Mouse (Mus musculus) heart, embryonic 10.5 days (tissue): ENCODE results near the gene Ttc33. TPM values are rescaled to one million over a fixed set of nuclear protein-coding genes. Genes with fewer than 3 reads are reported as not detected.

ENCODE experiments used
- DNase-seq: peaks from one replicate; pipeline ENCODE4 v3.0.0-alpha.2; 2017; ENCODE audit warnings: low spot score
- H3K27ac ChIP-seq: fragments of 300-500 bp; sonication (generic); 2 replicates; pipeline ENCODE4 v1.5.1; 2016; ENCODE audit warnings: mild to moderate bottlenecking
- H3K27me3 ChIP-seq: fragments of 300-500 bp; sonication (generic); 2 replicates; pipeline ENCODE4 v1.6.1; 2016; ENCODE audit warnings: mild to moderate bottlenecking; ENCODE audit not compliant: poor library complexity, insufficient read depth, severe bottlenecking
- H3K36me3 ChIP-seq: fragments of 300-500 bp; sonication (generic); 2 replicates; pipeline ENCODE4 v1.6.1; 2016; ENCODE audit warnings: mild to moderate bottlenecking, moderate library complexity
- H3K4me1 ChIP-seq: fragments of 300-500 bp; sonication (generic); 2 replicates; pipeline ENCODE4 v1.6.1; 2016; ENCODE audit warnings: mild to moderate bottlenecking
- H3K4me3 ChIP-seq: fragments of 300-500 bp; sonication (generic); 2 replicates; pipeline ENCODE4 v1.5.1; 2016; ENCODE audit warnings: mild to moderate bottlenecking, moderate library complexity
- H3K9me3 ChIP-seq: fragments of 300-500 bp; sonication (generic); 2 replicates; pipeline ENCODE4 v1.6.1; 2016; ENCODE audit warnings: mild to moderate bottlenecking, moderate library complexity
- WGBS: fragments of 180-500 bp; shearing (Covaris S2); methylation state at CpG from one replicate; pipeline ENCODE4 v1.1.7; 2016; 5-methylcytosine and 5-hydroxymethylcytosine counted together
- polyA plus RNA-seq: library from polyadenylated mRNA; unstranded; fragments of >200 nt; fragmentation: Nextera tagmentation; extraction: Ambion mirVana; gene quantifications from 2 replicates; pipeline ENCODE4 v1.2.1, GENCODE M21; 2016

Ttc33 gene
- polyA plus RNA-seq, 1 experiment from 2014 or later, result 34.0 TPM

DNA sequence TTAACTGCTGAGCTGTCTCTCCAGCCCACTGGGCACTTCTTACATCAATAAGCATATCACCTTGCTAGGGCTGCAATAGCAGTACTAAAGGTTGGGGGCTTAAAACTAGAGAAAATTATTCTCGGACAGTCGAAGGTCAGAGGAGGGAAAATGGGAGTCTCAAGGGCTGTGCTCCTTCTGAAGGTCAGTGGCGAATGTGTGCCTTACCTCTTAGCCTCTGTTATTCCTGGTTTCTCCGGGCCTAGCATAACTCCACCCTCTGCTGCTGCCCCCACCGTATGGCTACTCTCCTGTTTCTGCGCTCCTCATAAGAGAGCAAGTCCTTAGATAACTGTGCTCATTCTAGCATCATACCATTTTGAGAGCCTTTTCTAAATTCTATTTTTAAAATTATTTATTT, 33.2 kb upstream of the Ttc33 start:
- peaks cover 17% of the 10 kb centered on the region for H3K4me1 ChIP-seq
- no peak overlapping the region for H3K4me3 ChIP-seq
- H3K9me3 ChIP-seq, result no peaks in the 10 kb centered on the region
- H3K27me3 ChIP-seq, result no peaks in the 10 kb centered on the region
- WGBS, result 89% methylated on average over 6 of the region's 6 CpGs
- H3K36me3 ChIP-seq, result 0 out of 2 replicates have a peak, but pooled peaks cover 2% of the 10 kb centered on the region
- no peak for DNase-seq
- H3K27ac ChIP-seq, result no peak overlapping the region

DNA sequence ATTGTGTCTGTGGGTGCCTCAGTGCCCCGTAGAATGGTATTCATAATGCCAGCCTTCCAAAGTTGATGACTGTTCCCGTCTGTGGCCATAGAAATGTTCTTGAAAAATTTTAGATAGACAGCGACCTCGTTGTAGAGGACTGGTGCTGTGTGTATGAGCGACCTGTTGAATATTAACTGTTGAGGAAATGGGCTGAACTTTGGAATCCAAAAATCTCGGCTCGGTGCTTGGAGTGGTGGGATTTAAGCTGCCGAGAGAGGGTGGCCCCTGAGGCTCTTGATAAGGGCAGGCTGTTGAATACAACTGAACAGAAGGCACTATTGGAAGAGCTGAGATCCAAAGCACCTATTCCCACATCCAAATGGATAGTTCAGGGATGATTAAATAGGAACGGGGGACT, 30.7 kb upstream of the Ttc33 start:
- WGBS, result 66% methylated on average over 9 of the region's 9 CpGs
- Histone ChIP-seq H3K4me3 (no peak overlapping the region), H3K36me3 (0 out of 2 replicates have a peak, but pooled peaks cover 2% of the 10 kb centered on the region), H3K27me3 (no peaks in the 10 kb centered on the region), H3K4me1 (peaks cover 17% of the 10 kb centered on the region), H3K27ac (no peak overlapping the region), H3K9me3 (no peaks in the 10 kb centered on the region)
- no peak for DNase-seq

DNA sequence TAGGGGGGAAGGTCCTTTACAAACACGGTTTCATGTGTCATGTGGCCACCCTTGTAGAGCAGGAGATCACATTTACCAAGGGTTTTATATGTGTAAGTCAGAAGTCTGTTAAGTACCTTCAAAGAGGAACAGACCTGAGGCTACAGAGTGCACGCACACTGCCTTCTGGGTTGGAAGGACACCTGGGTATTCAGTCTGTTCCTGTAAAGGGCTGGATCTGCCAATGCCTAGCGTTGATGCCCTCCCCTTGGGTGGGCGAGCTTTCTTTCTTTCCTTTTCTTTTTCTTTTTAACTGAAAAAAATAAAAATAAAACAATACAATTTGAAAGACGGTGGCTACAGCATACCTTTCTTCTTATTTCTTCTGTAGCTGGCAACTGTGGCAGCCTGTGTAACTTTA, 30.2 kb upstream of the Ttc33 start:
- WGBS, result 87% methylated on average over 5 of the region's 5 CpGs
- H3K36me3 ChIP-seq, result 0 out of 2 replicates have a peak, but pooled peaks cover 2% of the 10 kb centered on the region
- H3K27me3 ChIP-seq, result no peaks in the 10 kb centered on the region
- no peak overlapping the region for H3K27ac ChIP-seq
- no peak for DNase-seq
- peaks cover 17% of the 10 kb centered on the region for H3K4me1 ChIP-seq
- no peak overlapping the region for H3K4me3 ChIP-seq
- no peaks in the 10 kb centered on the region for H3K9me3 ChIP-seq

DNA sequence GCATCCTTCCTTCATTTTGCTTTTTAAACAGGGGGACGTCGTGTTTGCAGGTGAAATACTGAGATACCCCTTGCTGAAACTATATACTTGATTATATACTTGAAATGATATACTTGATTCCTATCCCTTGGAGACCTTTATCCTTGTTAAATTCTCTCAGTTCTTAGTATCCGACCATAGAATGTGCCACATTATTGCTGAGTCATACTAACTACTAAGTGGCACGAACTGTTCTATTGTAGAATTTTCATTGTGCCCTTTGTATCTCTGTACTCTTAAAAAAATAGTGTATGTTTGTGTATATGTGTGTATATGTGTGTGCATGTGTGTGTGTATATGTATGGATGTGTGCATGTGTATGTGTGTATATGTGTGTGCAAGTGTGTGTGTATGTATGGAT, 29.0 kb upstream of the Ttc33 start:
- Histone ChIP-seq H3K27ac (no peak overlapping the region), H3K4me3 (no peak overlapping the region), H3K9me3 (no peaks in the 10 kb centered on the region), H3K27me3 (no peaks in the 10 kb centered on the region), H3K4me1 (peaks cover 17% of the 10 kb centered on the region), H3K36me3 (peaks cover 9% of the 10 kb centered on the region)
- 90% methylated on average over 4 of the region's 4 CpGs for WGBS
- DNase-seq, result no peak

DNA sequence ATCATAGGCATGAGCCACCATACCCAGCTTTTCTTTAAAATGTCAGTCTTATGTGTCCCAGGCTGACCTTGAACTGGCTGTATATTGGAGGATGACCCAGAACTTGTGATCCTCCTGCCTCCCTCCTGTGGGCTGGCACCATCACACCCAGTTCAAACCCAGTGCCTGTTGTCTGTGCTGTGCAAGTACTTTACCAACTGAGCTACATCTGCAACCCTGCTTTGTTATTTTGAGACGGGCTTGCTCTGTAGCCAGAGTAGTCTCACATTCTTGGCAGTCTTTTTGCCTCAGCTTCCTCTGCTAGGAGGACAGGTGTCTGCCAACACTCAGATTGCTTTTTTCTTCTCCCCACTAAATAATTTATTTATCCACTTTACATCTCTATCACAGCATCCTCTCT, 27.9 kb upstream of the Ttc33 start:
- H3K27ac ChIP-seq, result no peak overlapping the region
- WGBS, result 52% methylated on average over 1 of the region's 1 CpGs
- H3K4me3 ChIP-seq, result no peak overlapping the region
- H3K36me3 ChIP-seq, result peaks cover 16% of the 10 kb centered on the region
- no peak for DNase-seq
- H3K9me3 ChIP-seq, result no peaks in the 10 kb centered on the region
- no peaks in the 10 kb centered on the region for H3K27me3 ChIP-seq
- H3K4me1 ChIP-seq, result peaks cover 17% of the 10 kb centered on the region

DNA sequence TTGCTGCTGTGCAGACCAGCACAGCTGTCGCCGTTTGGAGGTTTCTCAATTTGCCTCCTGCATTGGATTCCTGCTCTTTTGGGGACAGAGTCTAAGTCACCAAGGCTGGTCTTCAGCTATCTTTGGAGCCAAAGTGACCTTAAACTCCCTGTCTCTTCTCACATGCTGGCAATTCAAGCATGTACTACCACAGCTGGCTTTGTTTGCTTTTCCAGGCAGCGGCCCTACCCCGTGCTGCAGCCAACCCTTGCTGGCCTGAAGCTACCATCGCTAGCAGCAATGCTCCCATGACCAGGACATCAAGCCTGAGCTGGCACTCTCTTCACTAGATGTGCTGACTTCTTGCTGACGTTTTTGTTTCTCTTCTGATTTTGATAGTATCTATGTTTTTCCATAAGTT, 26.5 kb upstream of the Ttc33 start:
- peaks cover 17% of the 10 kb centered on the region for H3K4me1 ChIP-seq
- H3K9me3 ChIP-seq, result no peaks in the 10 kb centered on the region
- H3K27ac ChIP-seq, result no peak overlapping the region
- H3K27me3 ChIP-seq, result no peaks in the 10 kb centered on the region
- no peak for DNase-seq
- peaks cover 26% of the 10 kb centered on the region for H3K36me3 ChIP-seq
- WGBS, result 74% methylated on average over 6 of the region's 6 CpGs
- no peak overlapping the region for H3K4me3 ChIP-seq

DNA sequence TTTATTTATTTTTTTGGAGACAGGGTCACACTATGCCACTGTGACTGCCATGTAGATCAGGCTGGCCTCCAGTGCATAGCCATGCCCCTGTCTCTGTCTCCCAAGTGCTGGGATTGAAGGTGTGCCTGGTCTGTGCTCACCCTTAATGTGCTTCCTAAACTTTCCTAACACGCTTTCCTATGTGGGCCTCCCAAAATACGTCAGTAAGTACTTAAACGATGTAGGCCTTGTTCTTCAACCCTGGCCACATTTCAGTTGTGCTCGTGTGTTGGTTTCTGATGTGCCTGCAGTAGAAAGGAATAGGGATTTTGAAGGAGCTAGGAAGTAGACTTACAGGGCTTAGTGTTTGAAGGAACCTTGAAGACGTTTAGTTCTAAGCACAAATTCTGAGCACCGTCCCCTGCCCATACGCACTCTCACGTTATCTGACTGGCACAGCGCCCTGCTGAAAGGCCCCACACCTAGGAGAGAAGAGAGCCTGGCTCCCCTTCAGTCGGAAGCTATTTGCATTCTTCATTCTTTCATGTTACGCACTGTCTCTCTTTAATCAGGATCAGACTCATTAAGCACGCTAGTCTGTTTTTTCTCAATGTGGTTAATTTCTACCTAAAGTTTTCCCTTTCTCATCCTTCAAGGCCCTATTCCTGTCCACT, 20.1 kb upstream of the Ttc33 start:
- Histone ChIP-seq H3K36me3 (peaks cover 75% of the 10 kb centered on the region), H3K9me3 (no peaks in the 10 kb centered on the region), H3K4me3 (no peak overlapping the region), H3K27ac (no peak overlapping the region), H3K27me3 (no peaks in the 10 kb centered on the region), H3K4me1 (no peaks in the 10 kb centered on the region)
- 90% methylated on average over 12 of the region's 12 CpGs for WGBS
- peak; percentile 67 for DNase-seq

DNA sequence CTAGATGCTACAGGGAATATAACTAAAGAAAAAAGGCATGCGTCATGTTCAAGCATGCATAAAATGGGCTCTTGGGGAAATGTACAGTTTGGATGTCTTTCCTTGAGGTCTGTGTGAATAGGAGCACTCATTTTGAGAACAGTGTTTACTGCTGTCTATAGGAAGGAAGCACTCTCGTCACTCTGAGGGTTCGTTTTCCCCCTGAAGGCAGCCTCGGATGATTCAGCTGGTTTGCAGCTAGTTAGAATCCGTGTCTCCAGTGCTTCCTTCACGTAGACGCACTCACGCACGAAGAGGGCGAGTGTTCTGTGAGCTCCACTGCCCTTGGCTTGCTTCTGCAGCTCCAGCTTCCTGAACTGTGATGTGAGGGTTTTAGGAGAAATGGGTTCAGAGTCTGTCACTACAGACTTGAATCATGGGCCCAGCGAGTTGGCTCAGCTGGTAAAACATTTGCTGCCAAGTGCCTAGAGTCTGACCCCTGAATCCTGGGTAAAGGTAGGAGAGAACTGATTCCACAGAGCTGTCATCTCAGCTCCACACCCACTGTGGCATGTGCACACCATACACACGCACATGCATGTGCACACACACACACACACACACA, 12.0 kb upstream of the Ttc33 start:
- Histone ChIP-seq H3K27ac (no peak overlapping the region), H3K36me3 (peaks cover 78% of the 10 kb centered on the region), H3K27me3 (no peaks in the 10 kb centered on the region), H3K4me3 (no peak overlapping the region), H3K4me1 (no peaks in the 10 kb centered on the region), H3K9me3 (no peaks in the 10 kb centered on the region)
- DNase-seq, result no peak
- WGBS, result 94% methylated on average over 12 of the region's 12 CpGs

DNA sequence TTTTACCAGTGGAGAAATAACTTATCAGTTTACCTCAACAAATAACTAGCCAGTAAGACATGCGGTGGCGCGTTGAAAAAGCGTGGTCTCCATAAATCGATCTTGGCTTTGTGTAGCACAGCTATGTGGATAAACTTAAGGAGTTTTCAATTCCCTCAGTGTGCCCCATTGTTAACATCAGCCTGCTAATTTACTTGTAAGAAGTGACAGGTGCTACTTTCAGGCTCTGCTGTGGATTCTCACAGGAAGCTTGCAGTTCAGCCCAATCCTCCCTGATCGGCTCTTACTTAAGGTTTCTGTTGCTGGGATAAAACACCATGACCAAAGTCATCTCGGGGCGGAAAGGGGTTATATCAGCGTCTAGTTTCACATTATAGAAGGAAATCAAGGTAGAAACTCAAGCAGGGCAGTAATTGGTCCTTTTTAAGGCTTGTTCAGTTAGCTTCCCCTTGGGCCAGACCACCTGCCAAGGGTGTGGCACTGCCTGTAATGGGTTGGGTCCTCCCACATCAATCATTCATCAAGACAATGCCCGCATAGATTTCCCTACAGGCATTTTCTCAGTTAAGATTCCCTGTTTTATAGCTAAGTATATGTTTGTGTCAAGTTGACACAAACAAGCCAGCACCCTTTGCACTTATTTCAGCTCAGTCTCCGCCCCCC, 526 bp upstream of the Ttc33 start:
- Histone ChIP-seq H3K36me3 (peaks cover 8% of the 10 kb centered on the region; the same call in 1 of the 2 replicates), H3K4me1 (peaks cover 16% of the 10 kb centered on the region), H3K9me3 (no peaks in the 10 kb centered on the region), H3K4me3 (peak overlapping the region; percentile 98), H3K27me3 (no peaks in the 10 kb centered on the region), H3K27ac (peak overlapping the region; percentile 93)
- DNase-seq, result no peak
- WGBS, result 42% methylated on average over 11 of the region's 11 CpGs

DNA sequence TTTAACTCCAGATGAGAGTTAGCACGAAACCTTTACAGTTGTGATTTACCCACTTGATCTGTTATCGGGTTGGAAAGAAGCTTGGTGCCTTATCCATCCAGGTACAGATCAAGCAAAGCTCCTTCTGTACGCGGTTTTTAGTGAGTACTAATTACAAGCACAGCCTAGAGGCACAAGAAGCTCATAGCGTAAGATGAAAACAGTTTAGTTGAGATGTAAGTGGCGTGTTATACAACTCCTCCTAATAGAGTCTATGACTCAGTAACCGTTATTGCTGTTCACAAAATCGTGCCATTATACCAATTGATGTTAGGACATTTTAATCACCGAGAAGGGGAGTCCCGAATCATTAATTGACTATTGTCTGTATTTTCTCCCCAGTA, 959 bp downstream of the Ttc33 start:
- peaks cover 16% of the 10 kb centered on the region for H3K4me1 ChIP-seq
- DNase-seq, result no peak
- WGBS, result 43% methylated on average over 10 of the region's 10 CpGs
- peak overlapping the region; percentile 93 for H3K27ac ChIP-seq
- H3K4me3 ChIP-seq, result peak overlapping the region; percentile 98
- H3K9me3 ChIP-seq, result no peaks in the 10 kb centered on the region
- H3K36me3 ChIP-seq, result peaks cover 16% of the 10 kb centered on the region; the same call in 1 of the 2 replicates
- no peaks in the 10 kb centered on the region for H3K27me3 ChIP-seq

DNA sequence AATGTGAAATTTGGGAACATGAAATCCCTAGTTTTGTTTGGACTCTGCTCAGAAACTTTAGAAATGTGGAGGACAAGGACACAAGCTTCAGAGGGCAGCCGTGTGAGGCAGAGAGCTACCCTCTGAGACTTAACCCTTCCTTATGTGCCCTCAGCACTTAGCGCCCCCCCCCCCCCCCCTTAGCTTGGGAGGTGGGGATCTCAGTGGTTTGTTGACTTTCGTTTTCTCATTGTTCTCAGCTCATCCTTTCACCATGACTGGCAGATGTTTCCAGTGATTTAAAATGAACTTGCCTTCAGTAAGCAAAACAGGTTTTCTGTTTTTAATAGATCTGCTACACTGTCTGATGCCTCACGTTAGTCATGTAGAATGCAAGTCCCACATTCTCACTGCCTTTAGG, 1.8 kb downstream of the Ttc33 start:
- WGBS, result 40% methylated on average over 3 of the region's 4 CpGs
- no peak for DNase-seq
- no peaks in the 10 kb centered on the region for H3K9me3 ChIP-seq
- H3K36me3 ChIP-seq, result peaks cover 22% of the 10 kb centered on the region; the same call in 1 of the 2 replicates
- peaks cover 16% of the 10 kb centered on the region for H3K4me1 ChIP-seq
- H3K27me3 ChIP-seq, result no peaks in the 10 kb centered on the region
- no peak overlapping the region for H3K4me3 ChIP-seq
- no peak overlapping the region for H3K27ac ChIP-seq

DNA sequence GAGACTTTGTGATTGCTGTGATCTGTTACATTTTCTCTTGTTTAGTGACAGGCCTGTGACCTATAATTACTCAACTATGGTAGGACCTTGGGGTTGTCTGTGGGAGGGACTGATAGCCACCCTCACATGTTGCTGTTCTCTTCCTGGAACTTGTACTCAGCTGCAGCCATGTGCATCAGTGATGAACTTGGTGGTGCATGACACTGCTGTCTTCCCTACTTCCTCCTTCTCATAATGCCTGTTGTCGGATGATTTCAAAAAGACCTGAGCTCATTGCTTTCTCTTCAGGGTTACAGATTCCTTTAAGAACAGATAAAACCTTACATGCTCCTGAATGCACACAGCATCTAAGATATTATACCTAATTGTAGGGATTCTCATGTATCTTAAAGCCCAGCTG, 2.7 kb downstream of the Ttc33 start:
- 88% methylated on average over 1 of the region's 1 CpGs for WGBS
- H3K27me3 ChIP-seq, result no peaks in the 10 kb centered on the region
- H3K27ac ChIP-seq, result no peak overlapping the region
- peaks cover 20% of the 10 kb centered on the region for H3K4me1 ChIP-seq
- H3K9me3 ChIP-seq, result no peaks in the 10 kb centered on the region
- no peak for DNase-seq
- no peak overlapping the region for H3K4me3 ChIP-seq
- H3K36me3 ChIP-seq, result peaks cover 22% of the 10 kb centered on the region; the same call in 1 of the 2 replicates

DNA sequence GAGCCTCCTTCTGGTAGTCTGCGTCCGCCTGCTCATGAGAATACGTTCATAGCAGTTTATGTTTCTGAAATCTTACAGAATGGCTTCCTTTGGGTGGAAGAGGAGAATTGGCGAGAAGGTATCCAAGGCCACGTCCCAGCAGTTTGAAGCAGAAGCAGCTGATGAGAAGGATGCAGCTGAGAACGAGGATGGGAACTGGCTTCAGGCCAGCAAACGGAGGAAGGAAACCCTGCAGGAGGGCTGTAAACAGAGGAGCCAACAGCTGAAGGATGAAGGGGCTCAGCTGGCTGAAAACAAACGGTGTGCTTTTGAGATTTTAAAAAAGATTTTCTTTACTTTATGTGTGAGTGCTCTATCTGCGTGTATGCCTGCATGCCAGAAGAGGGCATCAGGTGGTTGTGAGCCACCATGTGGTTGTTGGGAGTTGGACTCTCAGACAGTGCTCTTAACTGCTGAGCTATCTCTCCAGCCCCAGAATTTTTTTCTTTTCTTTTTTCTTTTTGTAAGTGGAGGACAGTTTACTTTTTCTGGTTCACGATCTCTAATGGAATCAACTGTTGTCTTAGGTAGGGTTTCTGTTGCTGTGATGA, 4.3 kb downstream of the Ttc33 start:
- Histone ChIP-seq H3K27me3 (no peaks in the 10 kb centered on the region), H3K36me3 (peaks cover 22% of the 10 kb centered on the region; the same call in 1 of the 2 replicates), H3K27ac (no peak overlapping the region), H3K9me3 (no peaks in the 10 kb centered on the region), H3K4me3 (no peak overlapping the region), H3K4me1 (peaks cover 19% of the 10 kb centered on the region)
- DNase-seq, result no peak
- 76% methylated on average over 10 of the region's 10 CpGs for WGBS
